Mouse (Mus musculus) midbrain, embryonic 16.5 days (tissue): ENCODE results near the gene Nup98. TPM values are rescaled to one million over a fixed set of nuclear protein-coding genes. Genes with fewer than 3 reads are reported as not detected.

Experiments used
- ATAC-seq: fragments of 200-750 bp; cut with Nextera tagmentation; 2 replicates; pipeline ENCODE4 v1.8.0; 2017; ENCODE audit warnings: moderate TSS enrichment
- H3K27ac ChIP-seq: fragments of 300-500 bp; sonication (generic); 2 replicates; pipeline ENCODE4 v1.5.1; 2014; ENCODE audit warnings: mild to moderate bottlenecking, low read length, mixed read lengths
- H3K27me3 ChIP-seq: fragments of 300-500 bp; sonication (generic); 2 replicates; pipeline ENCODE4 v1.6.1; 2014; ENCODE audit warnings: low read depth, low read length, mixed read lengths; ENCODE audit not compliant: control insufficient read depth, insufficient read depth
- H3K36me3 ChIP-seq: fragments of 300-500 bp; sonication (generic); 2 replicates; pipeline ENCODE4 v1.6.1; 2014; ENCODE audit warnings: mild to moderate bottlenecking, low read length, moderate library complexity, mixed read lengths; ENCODE audit not compliant: control insufficient read depth, insufficient read depth
- H3K4me1 ChIP-seq: fragments of 300-500 bp; sonication (generic); 2 replicates; pipeline ENCODE4 v1.6.1; 2014; ENCODE audit warnings: mild to moderate bottlenecking, low read length, mixed read lengths; ENCODE audit not compliant: control insufficient read depth, insufficient read depth
- H3K4me2 ChIP-seq: fragments of 300-500 bp; sonication (generic); 2 replicates; pipeline ENCODE4 v1.6.1; 2014; ENCODE audit warnings: mild to moderate bottlenecking, low read length, mixed read lengths
- H3K4me3 ChIP-seq: fragments of 300-500 bp; sonication (generic); 2 replicates; pipeline ENCODE4 v1.5.1; 2014; ENCODE audit warnings: low read depth, mild to moderate bottlenecking, low read length, moderate library complexity, mixed read lengths
- H3K9ac ChIP-seq: fragments of 300-500 bp; sonication (generic); 2 replicates; pipeline ENCODE4 v1.6.1; 2014; ENCODE audit warnings: low read depth, low read length, mixed read lengths
- H3K9me3 ChIP-seq: fragments of 300-500 bp; sonication (generic); replicated peaks from 2 replicates; pipeline ENCODE4 v1.6.1; 2014; ENCODE audit warnings: mild to moderate bottlenecking, low read length, mixed read lengths; ENCODE audit not compliant: control insufficient read depth, poor library complexity, severe bottlenecking
- WGBS: fragments of 180-500 bp; shearing (Covaris S2); extraction: QIAGEN DNeasy Blood & Tissue Kit; methylation state at CpG from one replicate; pipeline ENCODE4 v1.1.7; 2014; 5-methylcytosine and 5-hydroxymethylcytosine counted together
- polyA plus RNA-seq: library from polyadenylated mRNA; unstranded; fragments of >200 nt; fragmentation: Nextera tagmentation; extraction: Ambion mirVana; gene quantifications from 2 replicates; pipeline ENCODE4 v1.2.1, GENCODE M21; 2015

Nup98 gene
- polyA plus RNA-seq, 1 experiment from 2014 or later: 19.9 TPM

DNA sequence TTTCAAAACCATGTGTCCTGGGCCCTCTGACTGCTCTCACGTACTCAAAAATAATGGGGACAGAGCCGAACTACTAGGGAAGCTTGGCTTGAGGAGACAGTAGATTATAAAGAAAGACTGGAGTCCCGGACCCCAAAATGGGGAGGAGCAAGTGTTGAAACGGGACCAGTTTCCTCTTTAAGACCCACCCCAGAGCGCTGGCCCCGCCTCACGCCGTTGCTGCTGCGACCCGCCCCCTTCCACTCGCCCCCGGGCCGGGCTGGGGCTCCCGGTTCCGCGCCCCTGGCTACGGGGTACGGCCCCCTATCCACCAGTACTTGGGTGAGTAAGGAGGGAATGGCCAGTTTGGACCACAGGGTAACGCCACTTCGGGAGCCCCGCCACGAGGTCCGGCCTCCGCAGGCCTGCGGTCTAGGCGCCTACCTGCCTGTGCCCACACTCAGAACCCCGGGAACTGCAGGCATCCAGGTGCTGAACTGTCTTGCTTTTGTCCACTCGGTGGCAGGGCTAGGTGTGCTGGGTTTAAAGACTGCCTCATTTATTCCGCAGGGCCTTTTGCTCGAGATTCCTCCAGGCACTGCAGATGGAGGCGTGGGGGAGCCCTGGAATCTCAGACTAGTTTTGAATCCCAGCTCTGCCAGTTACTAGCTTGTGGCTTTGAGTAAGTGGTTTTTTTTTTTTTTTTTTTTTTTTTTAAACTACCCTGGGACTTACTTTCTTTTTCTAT, 13.0 kb upstream of the Nup98 start:
- ATAC-seq: peak; percentile 89
- Histone ChIP-seq H3K27me3 (no peaks in the 10 kb centered on the region), H3K9me3 (no peaks in the 10 kb centered on the region), H3K27ac (peak overlapping the region; percentile 68), H3K9ac (peak overlapping the region; percentile 84), H3K4me1 (peaks cover 4% of the 10 kb centered on the region), H3K36me3 (no peaks in the 10 kb centered on the region; the same call in 1 of the 2 replicates), H3K4me3 (peak overlapping the region; percentile 77), H3K4me2 (peak overlapping the region; percentile 70)
- 1% methylated on average over 31 of the region's 31 CpGs for WGBS

DNA sequence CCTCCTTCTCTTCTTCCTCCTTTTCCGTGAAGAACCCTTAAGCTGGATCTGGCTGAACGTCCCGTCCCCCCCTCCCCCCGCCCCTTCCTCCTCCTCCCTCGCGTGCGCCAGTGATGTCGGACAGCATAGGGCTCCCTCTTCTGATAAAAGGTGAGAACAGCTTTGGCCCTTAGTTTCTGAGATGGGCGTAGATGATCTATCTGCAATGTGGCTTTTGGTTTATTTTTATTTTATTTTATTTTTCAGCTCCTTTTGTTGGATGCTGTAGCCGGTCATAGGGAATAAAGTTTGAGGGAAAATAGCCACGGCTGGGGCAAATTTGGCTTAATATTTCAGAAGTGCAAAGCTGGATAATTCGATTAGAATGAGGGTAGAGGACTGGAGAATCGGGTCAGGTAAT, 12.4 kb upstream of the Nup98 start:
- Histone ChIP-seq H3K27me3 (no peaks in the 10 kb centered on the region), H3K9me3 (no peaks in the 10 kb centered on the region), H3K4me1 (peaks cover 4% of the 10 kb centered on the region), H3K9ac (peak overlapping the region; percentile 84), H3K4me3 (peak overlapping the region; percentile 77), H3K27ac (no peak overlapping the region), H3K36me3 (no peaks in the 10 kb centered on the region), H3K4me2 (peak overlapping the region; percentile 70)
- ATAC-seq: peak; percentile 75
- WGBS: 2% methylated on average over 7 of the region's 13 CpGs

DNA sequence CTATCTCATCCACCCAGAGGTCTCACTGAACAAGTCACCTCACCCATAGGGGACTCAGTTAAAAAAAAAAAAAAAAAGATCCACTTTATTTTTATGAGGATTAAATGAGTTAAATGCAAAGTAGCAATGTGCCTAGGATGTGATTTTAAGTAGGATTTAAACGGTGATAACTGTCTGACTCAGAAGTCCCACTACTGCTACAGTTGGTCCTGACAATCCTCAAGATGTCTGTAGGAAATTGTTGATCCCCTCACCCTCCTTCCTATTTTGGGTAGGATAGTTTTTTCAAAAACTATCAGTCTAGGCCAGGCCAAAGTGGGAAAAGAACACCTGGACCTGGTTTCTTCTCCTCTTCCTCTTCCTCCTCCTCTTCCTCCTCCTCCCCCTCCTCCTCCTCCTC, 11.9 kb upstream of the Nup98 start:
- H3K4me3 ChIP-seq: no peak overlapping the region
- H3K27me3 ChIP-seq: no peaks in the 10 kb centered on the region
- 60% methylated on average over 1 of the region's 1 CpGs for WGBS
- ATAC-seq: 0 out of 2 replicates have a peak, but pooled peaks have one; percentile 6
- H3K36me3 ChIP-seq: no peaks in the 10 kb centered on the region
- no peak overlapping the region for H3K27ac ChIP-seq
- peak overlapping the region; percentile 70 for H3K4me2 ChIP-seq
- H3K4me1 ChIP-seq: peaks cover 4% of the 10 kb centered on the region
- H3K9ac ChIP-seq: no peak overlapping the region
- H3K9me3 ChIP-seq: no peaks in the 10 kb centered on the region

DNA sequence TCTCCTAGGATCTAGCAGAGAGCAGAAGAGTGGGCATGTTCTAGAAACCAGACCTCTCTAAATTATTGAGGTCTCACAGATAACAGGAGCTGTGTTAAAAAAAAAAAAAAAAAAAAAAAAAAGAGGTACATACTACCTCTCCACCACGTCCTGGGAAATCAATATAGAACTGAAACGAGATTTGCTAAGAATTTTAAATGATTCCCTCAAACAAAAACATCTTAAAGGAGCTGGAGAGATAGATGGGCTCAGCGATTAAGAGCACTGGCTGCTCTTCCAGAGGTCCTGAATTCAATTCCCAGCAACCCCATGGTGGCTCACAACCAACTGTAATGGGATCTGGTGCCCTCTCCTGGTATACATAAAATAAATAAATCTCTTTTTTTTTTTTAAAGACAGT, 1.1 kb upstream of the Nup98 start:
- H3K4me2 ChIP-seq: peak overlapping the region; percentile 56
- H3K4me1 ChIP-seq: peaks cover 18% of the 10 kb centered on the region
- WGBS: 68% methylated on average over 3 of the region's 3 CpGs
- no peaks in the 10 kb centered on the region for H3K9me3 ChIP-seq
- H3K27ac ChIP-seq: peak overlapping the region; percentile 88
- ATAC-seq: no peak
- H3K36me3 ChIP-seq: no peaks in the 10 kb centered on the region
- H3K4me3 ChIP-seq: peak overlapping the region; percentile 81
- H3K27me3 ChIP-seq: no peaks in the 10 kb centered on the region
- H3K9ac ChIP-seq: peak overlapping the region; percentile 56; the same call in 1 of the 2 replicates

GRCm38 (mm10) chr7:102208806-102209363, 1.1 kb downstream of the Nup98 start:
- Histone ChIP-seq H3K9ac (peak overlapping the region; percentile 79), H3K27me3 (no peaks in the 10 kb centered on the region), H3K4me1 (peaks cover 18% of the 10 kb centered on the region), H3K27ac (no peak overlapping the region; the same call in 1 of the 2 replicates), H3K4me3 (peak overlapping the region; percentile 81), H3K36me3 (no peaks in the 10 kb centered on the region), H3K9me3 (no peaks in the 10 kb centered on the region), H3K4me2 (peak overlapping the region; percentile 91)
- WGBS: 59% methylated on average over 4 of the region's 4 CpGs
- ATAC-seq: no peak

GRCm38 (mm10) chr7:102205646-102206045, 4.3 kb downstream of the Nup98 start:
- Histone ChIP-seq H3K4me2 (no peak overlapping the region), H3K9me3 (no peaks in the 10 kb centered on the region), H3K27ac (no peak overlapping the region), H3K9ac (no peak overlapping the region), H3K27me3 (no peaks in the 10 kb centered on the region), H3K36me3 (no peaks in the 10 kb centered on the region), H3K4me3 (no peak overlapping the region), H3K4me1 (peaks cover 18% of the 10 kb centered on the region)
- ATAC-seq: no peak
- 79% methylated on average over 1 of the region's 1 CpGs for WGBS

- Histone ChIP-seq H3K9ac (no peak overlapping the region), H3K36me3 (no peaks in the 10 kb centered on the region), H3K4me3 (no peak overlapping the region), H3K27me3 (no peaks in the 10 kb centered on the region), H3K4me2 (no peak overlapping the region), H3K27ac (no peak overlapping the region), H3K4me1 (peaks cover 18% of the 10 kb centered on the region), H3K9me3 (no peaks in the 10 kb centered on the region)
- 86% methylated on average over 3 of the region's 3 CpGs for WGBS
- ATAC-seq: no peak
These were observed 5.6 kb downstream of the Nup98 start for GRCm38 (mm10) chr7:102204296-102204857.

GRCm38 (mm10) chr7:102200996-102201785, 8.8 kb downstream of the Nup98 start:
- no peaks in the 10 kb centered on the region for H3K9me3 ChIP-seq

More at GRCm38 (mm10) chr7:102200996-102201785, 8.8 kb downstream of the Nup98 start:
- no peak overlapping the region for H3K4me2 ChIP-seq
- H3K4me3 ChIP-seq: no peak overlapping the region
- H3K4me1 ChIP-seq: no peaks in the 10 kb centered on the region; the same call in 1 of the 2 replicates
- no peak overlapping the region for H3K27ac ChIP-seq
- no peaks in the 10 kb centered on the region for H3K36me3 ChIP-seq
- H3K9ac ChIP-seq: no peak overlapping the region
- H3K27me3 ChIP-seq: no peaks in the 10 kb centered on the region
- no peak for ATAC-seq
